Mouse (Mus musculus): ENCODE results near the gene Hs3st4. TPM values are rescaled to one million over a fixed set of nuclear protein-coding genes. Genes with fewer than 3 reads are reported as not detected.
A peak's percentile ranks its signal among the peaks of the same experiment; 100 is the strongest.

The Hs3st4 gene
- polyA plus RNA-seq, 1 experiment from 2014 or later = 8.9 TPM

DNA sequence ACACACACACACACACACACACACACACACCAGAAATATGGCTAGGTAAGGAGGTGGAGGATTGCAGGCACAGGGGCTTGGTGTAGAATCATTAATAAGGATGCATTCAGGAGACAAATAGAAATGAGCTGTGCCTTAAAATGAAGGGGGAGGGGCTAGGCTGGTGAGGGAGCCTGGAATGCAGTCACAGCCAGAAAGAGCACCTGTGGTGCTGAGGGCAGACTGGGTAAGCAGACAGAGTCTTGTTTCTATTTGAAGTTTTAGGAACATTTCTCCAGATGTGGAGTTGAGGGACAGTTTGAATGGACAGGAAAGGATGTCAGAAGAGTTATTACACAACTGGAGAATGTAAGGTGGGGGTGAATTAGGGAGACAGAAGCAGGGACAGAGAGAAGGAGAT, 64.7 kb downstream of the Hs3st4 start:
- no peaks in the 10 kb centered on the region for H3K36me3 ChIP-seq (replicated peaks; ENCODE audit: control insufficient read depth, insufficient read depth)
- no peak overlapping the region for H3K4me3 ChIP-seq (replicated peaks; ENCODE audit: low read length)
- H3K4me1 ChIP-seq (replicated peaks; ENCODE audit: control insufficient read depth, insufficient read depth, low read length) = no peaks in the 10 kb centered on the region
- no peak overlapping the region for H3K27ac ChIP-seq
- no peak overlapping the region for H3K4me2 ChIP-seq (replicated peaks)
- no peaks in the 10 kb centered on the region for H3K9me3 ChIP-seq (ENCODE audit: control insufficient read depth, low read length)
- no peak overlapping the region for H3K9ac ChIP-seq
- H3K27me3 ChIP-seq (ENCODE audit: control insufficient read depth, insufficient read depth, low read length) = no peaks in the 10 kb centered on the region
- ATAC-seq (ENCODE audit: low FRiP score) = no peak
- DNase-seq (ENCODE audit: low spot score) = no peak

DNA sequence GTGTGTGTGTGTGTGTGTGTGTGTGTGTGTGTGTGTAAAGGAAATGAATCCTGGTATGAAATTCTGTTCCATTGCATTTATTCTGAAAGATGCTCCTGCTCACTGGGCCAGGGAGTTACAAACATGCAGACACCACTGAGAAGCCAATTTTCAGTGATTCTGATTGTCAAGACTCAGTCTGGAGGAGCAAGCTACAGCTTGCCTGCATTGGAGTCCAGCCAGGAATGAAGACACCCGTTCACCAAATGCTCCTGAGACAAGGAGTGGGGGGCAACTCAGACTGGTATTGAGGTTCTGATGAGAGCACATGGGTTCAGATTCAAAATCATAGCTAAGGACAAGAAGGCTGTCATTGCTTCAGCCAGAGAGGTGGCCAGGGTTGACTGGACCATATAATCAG, 66.3 kb downstream of the Hs3st4 start:
- Histone ChIP-seq H3K9ac (no peak overlapping the region), H3K4me2 (replicated peaks) (no peak overlapping the region), H3K4me1 (replicated peaks; ENCODE audit: control insufficient read depth, insufficient read depth, low read length) (no peaks in the 10 kb centered on the region), H3K36me3 (replicated peaks; ENCODE audit: control insufficient read depth, insufficient read depth) (no peaks in the 10 kb centered on the region), H3K4me3 (replicated peaks; ENCODE audit: low read length) (no peak overlapping the region), H3K9me3 (ENCODE audit: control insufficient read depth, low read length) (no peaks in the 10 kb centered on the region), H3K27ac (no peak overlapping the region), H3K27me3 (ENCODE audit: control insufficient read depth, insufficient read depth, low read length) (no peaks in the 10 kb centered on the region)
- ATAC-seq (ENCODE audit: low FRiP score) (no peak), DNase-seq (ENCODE audit: low spot score) (no peak)
- 65% methylated on average over 1 of the region's 1 CpGs for WGBS

DNA sequence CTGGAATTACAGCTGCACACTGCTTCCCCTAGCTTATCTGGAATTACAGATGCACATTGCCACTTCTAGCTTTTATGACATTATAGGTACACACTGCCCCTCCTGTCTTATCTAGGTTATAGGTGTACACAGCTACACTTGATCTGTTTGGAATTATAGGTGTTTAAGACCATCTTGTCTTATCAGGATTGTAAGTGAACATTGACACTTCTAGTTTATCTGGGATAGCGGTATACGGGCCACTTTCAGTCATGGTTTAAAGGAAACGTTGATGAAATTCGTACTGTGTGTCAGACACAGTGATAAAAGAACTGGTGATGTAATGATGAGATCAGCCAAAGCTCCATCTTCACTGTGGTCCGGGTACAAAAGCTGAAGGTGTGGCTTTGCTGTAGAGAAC, 67.8 kb downstream of the Hs3st4 start:
- ATAC-seq (ENCODE audit: low FRiP score) = no peak
- Histone ChIP-seq H3K4me1 (replicated peaks; ENCODE audit: control insufficient read depth, insufficient read depth, low read length) (no peaks in the 10 kb centered on the region), H3K27ac (no peak overlapping the region), H3K27me3 (ENCODE audit: control insufficient read depth, insufficient read depth, low read length) (no peaks in the 10 kb centered on the region), H3K4me3 (replicated peaks; ENCODE audit: low read length) (no peak overlapping the region), H3K9me3 (ENCODE audit: control insufficient read depth, low read length) (no peaks in the 10 kb centered on the region), H3K4me2 (replicated peaks) (no peak overlapping the region), H3K36me3 (replicated peaks; ENCODE audit: control insufficient read depth, insufficient read depth) (no peaks in the 10 kb centered on the region), H3K9ac (no peak overlapping the region)
- 89% methylated on average over 5 of the region's 5 CpGs for WGBS
- no peak for DNase-seq (ENCODE audit: low spot score)

DNA sequence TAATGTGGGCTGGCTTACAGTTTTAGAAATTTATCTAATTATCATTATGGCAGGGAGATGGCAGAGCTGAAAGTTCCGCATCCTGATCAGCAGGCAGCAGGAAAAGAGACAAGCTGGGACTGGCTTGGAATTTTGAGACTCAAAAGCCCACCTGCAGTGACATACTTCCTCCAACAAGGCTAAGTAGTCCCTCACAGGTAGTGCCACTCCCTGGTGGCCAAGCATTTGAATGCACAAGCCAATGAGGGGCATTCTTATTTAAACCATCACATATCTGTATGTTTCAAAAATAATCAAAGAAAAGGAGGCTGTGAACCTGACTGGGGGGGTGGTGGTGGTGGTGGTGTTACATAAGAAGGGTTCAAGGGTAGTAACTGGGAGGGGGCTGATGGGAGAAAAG, 101.1 kb downstream of the Hs3st4 start:
- Histone ChIP-seq H3K36me3 (replicated peaks; ENCODE audit: control insufficient read depth, insufficient read depth) (no peaks in the 10 kb centered on the region), H3K9me3 (ENCODE audit: control insufficient read depth, low read length) (no peaks in the 10 kb centered on the region), H3K4me3 (replicated peaks; ENCODE audit: low read length) (no peak overlapping the region), H3K9ac (no peak overlapping the region), H3K4me2 (replicated peaks) (no peak overlapping the region), H3K4me1 (replicated peaks; ENCODE audit: control insufficient read depth, insufficient read depth, low read length) (no peaks in the 10 kb centered on the region), H3K27ac (no peak overlapping the region), H3K27me3 (ENCODE audit: control insufficient read depth, insufficient read depth, low read length) (no peaks in the 10 kb centered on the region)
- DNase-seq (ENCODE audit: low spot score) (no peak), ATAC-seq (ENCODE audit: low FRiP score) (no peak)
- WGBS = 84% methylated on average over 1 of the region's 1 CpGs

DNA sequence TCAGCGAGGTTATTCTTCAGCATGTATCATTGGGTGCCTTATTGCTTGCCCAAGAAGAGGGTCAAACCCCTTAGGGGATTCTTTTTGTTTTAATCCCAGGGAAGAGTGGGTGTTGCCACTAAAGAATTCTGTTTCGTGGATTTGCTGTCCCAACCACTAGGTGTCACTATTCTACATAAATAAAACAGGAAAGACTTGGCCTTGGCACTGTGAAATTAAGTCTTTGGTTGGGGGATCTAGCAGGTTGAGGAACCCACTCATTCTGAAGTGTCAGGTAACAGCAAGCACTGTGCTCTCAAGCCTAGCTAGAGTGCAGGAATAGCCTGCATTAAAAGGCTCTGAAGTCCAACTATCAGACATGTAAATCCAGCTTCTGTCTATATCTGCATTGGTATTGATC, 146.3 kb downstream of the Hs3st4 start:
- ATAC-seq (ENCODE audit: low FRiP score) (no peak), DNase-seq (ENCODE audit: low spot score) (peak; percentile 81)
- 0% methylated on average over 2 of the region's 2 CpGs for WGBS
- no peak overlapping the region for H3K9ac ChIP-seq
- H3K9me3 ChIP-seq (ENCODE audit: control insufficient read depth, low read length) = no peaks in the 10 kb centered on the region
- H3K4me2 ChIP-seq (replicated peaks) = no peak overlapping the region
- H3K4me1 ChIP-seq (replicated peaks; ENCODE audit: control insufficient read depth, insufficient read depth, low read length) = no peaks in the 10 kb centered on the region
- no peak overlapping the region for H3K27ac ChIP-seq
- no peaks in the 10 kb centered on the region for H3K36me3 ChIP-seq (replicated peaks; ENCODE audit: control insufficient read depth, insufficient read depth)
- no peak overlapping the region for H3K4me3 ChIP-seq (replicated peaks; ENCODE audit: low read length)
- no peaks in the 10 kb centered on the region for H3K27me3 ChIP-seq (ENCODE audit: control insufficient read depth, insufficient read depth, low read length)

DNA sequence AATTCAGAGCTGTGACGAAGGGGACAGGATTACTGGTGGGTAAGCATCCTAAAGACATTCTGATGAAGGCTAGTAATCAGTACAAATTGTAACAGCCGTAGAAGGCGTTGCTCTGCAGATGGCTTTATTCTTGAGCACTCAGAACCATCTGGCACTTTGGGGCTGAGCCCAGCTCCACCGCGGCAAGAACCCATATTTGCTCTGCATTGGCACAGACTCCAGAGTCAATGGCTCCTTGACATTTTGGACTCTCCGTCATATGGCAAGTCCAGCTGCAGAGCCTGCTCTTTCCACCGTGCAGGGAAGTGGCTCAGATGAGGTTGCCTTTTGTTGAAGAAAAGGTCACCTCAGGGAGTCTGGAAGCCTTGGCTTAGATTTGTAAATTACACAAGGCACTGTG, 148.6 kb downstream of the Hs3st4 start:
- Histone ChIP-seq H3K27ac (no peak overlapping the region), H3K27me3 (ENCODE audit: control insufficient read depth, insufficient read depth, low read length) (no peaks in the 10 kb centered on the region), H3K4me3 (replicated peaks; ENCODE audit: low read length) (no peak overlapping the region), H3K4me1 (replicated peaks; ENCODE audit: control insufficient read depth, insufficient read depth, low read length) (no peaks in the 10 kb centered on the region), H3K4me2 (replicated peaks) (no peak overlapping the region), H3K9ac (no peak overlapping the region), H3K36me3 (replicated peaks; ENCODE audit: control insufficient read depth, insufficient read depth) (no peaks in the 10 kb centered on the region), H3K9me3 (ENCODE audit: control insufficient read depth, low read length) (no peaks in the 10 kb centered on the region)
- 48% methylated on average over 7 of the region's 7 CpGs for WGBS
- peak; percentile 70 for DNase-seq (ENCODE audit: low spot score)
- peak; percentile 68; the same call in 1 of the 2 replicates for ATAC-seq (ENCODE audit: low FRiP score)

DNA sequence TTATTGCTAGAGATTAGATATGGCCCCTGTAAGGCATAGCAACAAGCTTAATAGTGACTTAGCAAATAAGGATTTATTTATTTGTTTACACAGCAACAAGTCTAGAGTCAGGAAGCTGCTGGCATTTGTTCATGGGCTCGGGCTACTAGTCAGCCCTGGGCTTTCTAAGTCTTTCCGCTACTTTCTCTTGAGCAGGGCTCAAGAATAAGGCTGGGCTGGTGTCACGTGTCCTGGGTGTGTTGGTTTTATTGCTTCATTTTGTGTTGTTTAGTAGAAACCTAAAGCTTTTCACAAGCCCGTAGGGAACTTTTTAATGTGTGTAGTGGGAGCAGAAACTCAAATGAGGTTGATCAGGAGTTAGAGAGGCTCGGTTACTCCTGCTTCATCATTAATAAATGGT, 153.5 kb downstream of the Hs3st4 start:
- Histone ChIP-seq H3K27ac (no peak overlapping the region), H3K4me3 (replicated peaks; ENCODE audit: low read length) (no peak overlapping the region), H3K9ac (no peak overlapping the region), H3K36me3 (replicated peaks; ENCODE audit: control insufficient read depth, insufficient read depth) (no peaks in the 10 kb centered on the region), H3K4me2 (replicated peaks) (no peak overlapping the region), H3K4me1 (replicated peaks; ENCODE audit: control insufficient read depth, insufficient read depth, low read length) (no peaks in the 10 kb centered on the region), H3K27me3 (ENCODE audit: control insufficient read depth, insufficient read depth, low read length) (no peaks in the 10 kb centered on the region), H3K9me3 (ENCODE audit: control insufficient read depth, low read length) (no peaks in the 10 kb centered on the region)
- 88% methylated on average over 5 of the region's 5 CpGs for WGBS
- DNase-seq (ENCODE audit: low spot score) = no peak
- ATAC-seq (ENCODE audit: low FRiP score) = no peak

DNA sequence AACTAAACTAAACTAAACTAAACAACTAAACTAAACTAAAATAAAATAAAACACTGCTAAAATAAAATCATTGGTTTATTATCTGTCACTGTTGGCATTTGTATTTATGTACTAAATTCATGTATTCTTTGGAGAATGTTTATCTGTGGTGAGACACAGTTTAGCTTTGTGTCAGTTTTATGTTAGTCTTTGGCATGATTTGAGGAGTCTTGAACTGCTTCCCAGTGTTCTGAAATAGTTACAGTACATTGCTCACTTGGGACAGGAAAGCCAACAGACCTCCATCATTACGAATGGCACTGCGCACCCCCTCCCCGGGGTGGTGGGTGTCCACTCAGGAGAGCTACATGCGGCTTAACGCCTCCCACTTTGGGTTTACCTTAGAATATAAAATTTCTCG, 158.6 kb downstream of the Hs3st4 start:
- H3K4me3 ChIP-seq (replicated peaks; ENCODE audit: low read length) = no peak overlapping the region
- no peaks in the 10 kb centered on the region for H3K36me3 ChIP-seq (replicated peaks; ENCODE audit: control insufficient read depth, insufficient read depth)
- no peaks in the 10 kb centered on the region for H3K27me3 ChIP-seq (ENCODE audit: control insufficient read depth, insufficient read depth, low read length)
- H3K9me3 ChIP-seq (ENCODE audit: control insufficient read depth, low read length) = no peaks in the 10 kb centered on the region
- no peak overlapping the region for H3K9ac ChIP-seq
- 92% methylated on average over 6 of the region's 6 CpGs for WGBS
- no peak overlapping the region for H3K27ac ChIP-seq
- no peak overlapping the region for H3K4me2 ChIP-seq (replicated peaks)
- DNase-seq (ENCODE audit: low spot score) (no peak), ATAC-seq (ENCODE audit: low FRiP score) (no peak)
- H3K4me1 ChIP-seq (replicated peaks; ENCODE audit: control insufficient read depth, insufficient read depth, low read length) = no peaks in the 10 kb centered on the region

DNA sequence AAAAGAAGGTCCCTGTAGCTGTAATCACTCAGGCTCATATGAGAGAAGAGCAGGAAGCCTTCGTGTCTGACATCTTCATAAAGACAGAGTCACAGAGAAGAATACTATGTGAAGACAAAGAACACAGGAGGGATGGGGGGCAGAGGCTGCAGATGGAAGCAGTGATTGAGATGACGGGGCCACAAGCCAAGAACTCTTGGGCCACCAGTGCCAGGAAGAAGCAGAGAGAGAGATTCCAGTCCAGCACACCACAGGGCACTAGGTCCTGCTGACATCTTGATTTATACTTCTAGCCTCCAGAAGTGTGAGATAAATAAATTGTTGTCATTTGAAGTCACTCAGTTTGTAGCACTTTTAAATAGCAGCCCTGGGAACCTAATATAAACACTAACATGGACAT, 168.2 kb downstream of the Hs3st4 start:
- H3K27ac ChIP-seq = no peak overlapping the region
- H3K9me3 ChIP-seq (ENCODE audit: control insufficient read depth, low read length) = no peaks in the 10 kb centered on the region
- WGBS = 62% methylated on average over 2 of the region's 2 CpGs
- DNase-seq (ENCODE audit: low spot score) (no peak), ATAC-seq (ENCODE audit: low FRiP score) (no peak)
- no peaks in the 10 kb centered on the region for H3K27me3 ChIP-seq (ENCODE audit: control insufficient read depth, insufficient read depth, low read length)
- H3K9ac ChIP-seq = no peak overlapping the region
- no peaks in the 10 kb centered on the region for H3K36me3 ChIP-seq (replicated peaks; ENCODE audit: control insufficient read depth, insufficient read depth)
- H3K4me1 ChIP-seq (replicated peaks; ENCODE audit: control insufficient read depth, insufficient read depth, low read length) = no peaks in the 10 kb centered on the region
- H3K4me3 ChIP-seq (replicated peaks; ENCODE audit: low read length) = no peak overlapping the region
- no peak overlapping the region for H3K4me2 ChIP-seq (replicated peaks)

DNA sequence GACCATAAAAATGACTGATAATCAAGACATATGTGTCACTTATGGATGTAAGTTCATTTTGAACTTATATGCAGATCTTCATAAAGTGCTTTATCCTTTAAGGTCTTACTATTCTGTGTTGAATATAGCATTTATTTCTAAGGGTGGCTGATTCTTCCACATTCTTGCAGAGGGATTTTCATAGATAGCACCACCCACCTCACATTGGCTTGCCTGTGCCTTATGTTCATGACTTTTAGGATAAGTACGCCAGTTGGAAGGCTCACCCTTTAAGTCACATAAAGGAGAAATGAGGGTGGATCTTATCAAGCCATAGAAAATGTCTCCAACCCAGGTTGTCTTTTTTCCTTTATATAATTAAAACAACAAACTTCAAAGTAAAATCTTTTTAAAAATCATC, 180.6 kb downstream of the Hs3st4 start:
- Histone ChIP-seq H3K9ac (no peak overlapping the region), H3K9me3 (ENCODE audit: control insufficient read depth, low read length) (no peaks in the 10 kb centered on the region), H3K27me3 (ENCODE audit: control insufficient read depth, insufficient read depth, low read length) (no peaks in the 10 kb centered on the region), H3K27ac (no peak overlapping the region), H3K4me1 (replicated peaks; ENCODE audit: control insufficient read depth, insufficient read depth, low read length) (no peaks in the 10 kb centered on the region), H3K4me3 (replicated peaks; ENCODE audit: low read length) (no peak overlapping the region), H3K36me3 (replicated peaks; ENCODE audit: control insufficient read depth, insufficient read depth) (no peaks in the 10 kb centered on the region), H3K4me2 (replicated peaks) (no peak overlapping the region)
- DNase-seq (ENCODE audit: low spot score) (no peak), ATAC-seq (ENCODE audit: low FRiP score) (no peak)
- WGBS = 95% methylated on average over 1 of the region's 1 CpGs
